Comparison of ENCODE assay signal across 8 mouse cellular contexts in genomic region chr5:115844368-115844765, GRCm38 (mm10). TPM values are rescaled to one million over a fixed set of nuclear protein-coding genes. Genes with fewer than 3 reads are reported as not detected.
DNase-seq lines count a peak whose midpoint lies in the region; ATAC-seq and TF ChIP-seq lines count a peak whose summit lies in the region.

No protein-coding gene starts in this region.

- peak overlapping the region; percentile 69 for H3K27ac ChIP-seq in heart, embryonic 12.5 days (ENCODE audit: poor library complexity, severe bottlenecking)
- no peak overlapping the region for H3K27ac ChIP-seq in bone marrow macrophage, adult 2 months (ENCODE audit: insufficient read depth, low read depth, low read length)
- no peak overlapping the region for H3K27ac ChIP-seq in hindbrain, embryonic 16.5 days (ENCODE audit: low read depth, low read length)

- TF ChIP-seq POLR2A in bone marrow macrophage, adult 2 months (IDR thresholded peaks at IDR 0.05; ENCODE audit: borderline replicate concordance, low read depth, low read length): no peak

- peak overlapping the region; percentile 70 for H3K9ac ChIP-seq in heart, embryonic 12.5 days
- H3K9ac ChIP-seq in hindbrain, embryonic 16.5 days (ENCODE audit: low read depth, low read length): peak overlapping the region; percentile 50; the same call in 1 of the 2 replicates

- H3K4me1 ChIP-seq in heart, embryonic 12.5 days (replicated peaks): peaks cover 21% of the 10 kb centered on the region
- peaks cover 5% of the 10 kb centered on the region; the same call in 1 of the 2 replicates for H3K4me1 ChIP-seq in bone marrow macrophage, adult 2 months (ENCODE audit: control insufficient read depth, insufficient read depth, low read length)
- peaks cover 7% of the 10 kb centered on the region for H3K4me1 ChIP-seq in hindbrain, embryonic 16.5 days (ENCODE audit: control insufficient read depth, insufficient read depth, low read depth, low read length)

- WGBS in heart, embryonic 12.5 days: 4% methylated on average over 12 of the region's 12 CpGs
- 6% methylated on average over 12 of the region's 12 CpGs for WGBS in hindbrain, embryonic 16.5 days

- peak; percentile 20; the same call in 1 of the 2 replicates for ATAC-seq in heart, embryonic 12.5 days (ENCODE audit: insufficient number of reproducible peaks, low FRiP score)
- ATAC-seq in hindbrain, embryonic 16.5 days: no peak
- ATAC-seq in megakaryocyte progenitor cell, adult 5-6 weeks (replicated peaks; ENCODE audit: poor library complexity): peak; percentile 17

- H3K36me3 ChIP-seq in heart, embryonic 12.5 days: peaks cover 17% of the 10 kb centered on the region
- no peaks in the 10 kb centered on the region for H3K36me3 ChIP-seq in hindbrain, embryonic 16.5 days (ENCODE audit: control insufficient read depth, insufficient read depth, low read length)

- no peak for DNase-seq in heart, adult 11 months
- no peak for DNase-seq in left cerebral cortex, postnatal 14 days (ENCODE audit: low spot score in 2 of 2)
- no peak for DNase-seq in right cerebral cortex, postnatal 4 days
- DNase-seq in urinary bladder, adult 2 months (ENCODE audit: low spot score): no peak

- peak overlapping the region; percentile 98 for H3K4me2 ChIP-seq in heart, embryonic 12.5 days
- peak overlapping the region; percentile 91 for H3K4me2 ChIP-seq in hindbrain, embryonic 16.5 days (ENCODE audit: low read length)

- intact Hi-C loops in left cerebral cortex, postnatal 14 days (cut with DNase I): no loop called here

- H3K9me3 ChIP-seq in heart, embryonic 12.5 days (replicated peaks): 0 out of 2 replicates have a peak, but pooled peaks cover 7% of the 10 kb centered on the region
- no peaks in the 10 kb centered on the region for H3K9me3 ChIP-seq in hindbrain, embryonic 16.5 days (ENCODE audit: control insufficient read depth, low read length)

- peak overlapping the region; percentile 96 for H3K4me3 ChIP-seq in heart, embryonic 12.5 days
- peak overlapping the region; percentile 86 for H3K4me3 ChIP-seq in bone marrow macrophage, adult 2 months (ENCODE audit: insufficient read depth, low read length)
- peak overlapping the region; percentile 47 for H3K4me3 ChIP-seq in hindbrain, embryonic 16.5 days (ENCODE audit: low read length)

- no peak for TF ChIP-seq CTCF in bone marrow macrophage, adult 2 months (IDR thresholded peaks at IDR 0.05; ENCODE audit: low read depth, low read length)

- H3K27me3 ChIP-seq in heart, embryonic 12.5 days (replicated peaks): no peaks in the 10 kb centered on the region
- no peaks in the 10 kb centered on the region for H3K27me3 ChIP-seq in hindbrain, embryonic 16.5 days (replicated peaks; ENCODE audit: control insufficient read depth, insufficient read depth, low read length)

RNA-seq across cellular contexts. Expression of gene Cit, which starts 0.7 kb away (rescaled TPM):
- 28.5 and 29.3 TPM in 2 replicates for polyA plus RNA-seq in heart, embryonic 12.5 days (2016; fragmentation: Nextera tagmentation; extraction: Ambion mirVana)
- polyA plus RNA-seq in bone marrow macrophage, adult 2 months (2012; ENCODE audit: insufficient read depth, insufficient read length, missing spikeins): 10.6 and 12.5 TPM in 2 replicates
- polyA plus RNA-seq in hindbrain, embryonic 16.5 days (2015; fragmentation: Nextera tagmentation; extraction: Ambion mirVana): 32.0 and 39.8 TPM in 2 replicates
- total RNA-seq in megakaryocyte progenitor cell, adult 5-6 weeks (2015): 21.5 and 29.3 TPM in 2 replicates
- 22.3 and 49.3 TPM in 2 replicates for total RNA-seq in megakaryocyte progenitor cell, adult 5-6 weeks (2017)
- 100 to 1,000 TPM; 149 to 175 TPM for total RNA-seq in left cerebral cortex, postnatal 14 days (2021)
- 4.9 and 7.7 TPM in 2 replicates for polyA plus RNA-seq in urinary bladder, adult 2 months (2012; rRNA removed)
